Mouse (Mus musculus): ENCODE measurements around the gene Tert. TPM values are rescaled to one million over a fixed set of nuclear protein-coding genes. Genes with fewer than 3 reads are reported as not detected.
A peak's percentile ranks its signal among the peaks of the same experiment; 100 is the strongest.

The Tert gene
- polyA plus RNA-seq, 1 experiment from 2014 or later, result 6.4 TPM

DNA sequence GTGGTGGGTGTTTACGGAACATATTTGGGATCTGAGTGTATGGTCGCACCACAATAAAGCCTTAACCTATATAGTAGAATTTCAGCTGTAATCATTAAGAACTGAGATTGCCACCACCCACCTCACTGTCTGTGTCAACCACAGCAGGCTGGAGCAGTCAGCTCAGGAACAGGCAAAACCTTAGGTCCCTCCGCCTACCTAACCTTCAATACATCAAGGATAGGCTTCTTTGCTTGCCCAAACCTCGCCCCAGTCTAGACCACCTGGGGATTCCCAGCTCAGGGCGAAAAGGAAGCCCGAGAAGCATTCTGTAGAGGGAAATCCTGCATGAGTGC, 334 bp upstream of the Tert start:
- Histone ChIP-seq H3K4me2 (peak overlapping the region; percentile 90), H3K27me3 (no peaks in the 10 kb centered on the region), H3K4me3 (peak overlapping the region; percentile 51), H3K36me3 (peaks cover 5% of the 10 kb centered on the region; the same call in 1 of the 2 replicates), H3K27ac (replicated peaks) (no peak overlapping the region), H3K9me3 (no peaks in the 10 kb centered on the region), H3K4me1 (replicated peaks) (peaks cover 28% of the 10 kb centered on the region), H3K9ac (0 out of 2 replicates have a peak overlapping the region, but pooled peaks have one; percentile 65)
- peak; percentile 52 for ATAC-seq (ENCODE audit: low FRiP score, low read depth)
- 38% methylated on average over 6 of the region's 6 CpGs for WGBS

DNA sequence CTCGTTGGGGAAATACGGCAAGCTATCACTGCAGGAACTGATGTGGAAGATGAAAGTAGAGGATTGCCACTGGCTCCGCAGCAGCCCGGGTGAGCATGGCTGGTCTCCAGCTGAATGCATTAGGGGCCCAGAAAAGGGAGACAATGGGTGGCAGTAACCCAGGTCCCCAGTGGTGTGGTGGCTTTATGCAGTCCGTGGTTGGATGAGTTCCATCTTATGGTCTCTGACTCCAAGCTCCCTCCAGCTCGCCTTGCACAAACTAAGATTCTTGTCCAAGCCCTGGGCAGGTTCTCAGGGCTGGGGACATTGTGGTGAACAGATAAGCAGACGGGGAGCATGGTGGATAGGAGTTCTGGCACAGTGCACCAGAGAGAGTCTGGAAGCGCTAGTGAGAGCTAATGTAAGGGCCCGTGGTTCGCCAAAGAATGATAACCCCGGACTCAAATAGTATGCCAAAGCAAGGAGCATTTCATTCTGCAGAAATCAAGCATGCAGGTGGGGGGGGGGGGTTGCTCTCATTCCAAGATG, 1.9 kb downstream of the Tert start:
- no peak overlapping the region for H3K27ac ChIP-seq (replicated peaks)
- H3K4me2 ChIP-seq, result peak overlapping the region; percentile 12; the same call in 1 of the 2 replicates
- no peaks in the 10 kb centered on the region for H3K9me3 ChIP-seq
- 75% methylated on average over 11 of the region's 11 CpGs for WGBS
- no peaks in the 10 kb centered on the region for H3K27me3 ChIP-seq
- H3K4me1 ChIP-seq (replicated peaks), result peaks cover 28% of the 10 kb centered on the region
- no peak overlapping the region for H3K9ac ChIP-seq
- no peak overlapping the region for H3K4me3 ChIP-seq
- H3K36me3 ChIP-seq, result no peaks in the 10 kb centered on the region
- no peak for ATAC-seq (ENCODE audit: low FRiP score, low read depth)

DNA sequence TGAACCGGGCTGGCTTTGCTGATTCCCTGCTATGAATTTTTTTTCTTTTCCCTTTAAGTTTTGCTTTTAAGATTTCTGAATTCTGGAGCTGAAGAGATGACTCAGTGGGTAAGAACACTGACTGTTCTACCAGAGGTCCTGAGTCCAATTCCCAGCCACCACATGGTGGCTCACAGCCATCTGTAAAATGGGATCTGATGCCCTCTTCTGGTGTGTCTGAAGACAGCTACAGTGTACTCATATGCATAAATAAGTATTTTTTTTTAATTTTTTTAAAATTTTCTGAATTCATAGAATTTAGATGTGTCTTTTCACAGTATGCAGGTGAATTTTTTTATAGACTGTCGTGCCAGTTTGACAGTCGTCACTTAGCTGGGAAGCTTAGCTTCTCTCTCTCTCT, 5.1 kb downstream of the Tert start:
- ATAC-seq (ENCODE audit: low FRiP score, low read depth), result no peak
- peaks cover 24% of the 10 kb centered on the region for H3K4me1 ChIP-seq (replicated peaks)
- H3K4me3 ChIP-seq, result no peak overlapping the region
- H3K36me3 ChIP-seq, result peaks cover 13% of the 10 kb centered on the region
- no peaks in the 10 kb centered on the region for H3K27me3 ChIP-seq
- no peaks in the 10 kb centered on the region for H3K9me3 ChIP-seq
- WGBS, result 91% methylated on average over 3 of the region's 3 CpGs
- no peak overlapping the region for H3K9ac ChIP-seq
- no peak overlapping the region for H3K27ac ChIP-seq (replicated peaks)
- no peak overlapping the region for H3K4me2 ChIP-seq

DNA sequence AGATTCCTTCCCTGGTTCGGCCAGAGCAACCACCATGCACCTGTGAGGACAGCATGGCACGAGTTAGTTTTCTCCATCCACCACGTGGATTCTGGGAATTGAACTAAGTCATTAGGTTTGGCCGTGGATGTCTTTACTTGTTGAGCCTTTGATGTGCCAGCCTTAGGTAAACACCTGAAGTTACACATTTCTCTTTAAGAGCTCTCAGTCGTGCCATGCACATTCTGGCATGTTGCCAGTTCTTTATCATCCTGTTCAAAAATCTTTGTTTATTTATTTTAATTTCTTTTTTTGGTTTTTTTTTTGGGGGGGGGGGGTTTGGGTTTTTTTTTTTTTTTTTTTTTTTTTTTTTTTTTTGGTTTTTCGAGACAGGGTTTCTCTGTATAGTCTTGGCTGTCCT, 11.1 kb downstream of the Tert start:
- Histone ChIP-seq H3K27ac (replicated peaks) (no peak overlapping the region), H3K36me3 (peaks cover 13% of the 10 kb centered on the region), H3K4me3 (no peak overlapping the region), H3K4me1 (replicated peaks) (no peaks in the 10 kb centered on the region), H3K27me3 (no peaks in the 10 kb centered on the region), H3K4me2 (no peak overlapping the region), H3K9me3 (no peaks in the 10 kb centered on the region), H3K9ac (no peak overlapping the region)
- WGBS, result 87% methylated on average over 5 of the region's 6 CpGs
- no peak for ATAC-seq (ENCODE audit: low FRiP score, low read depth)

DNA sequence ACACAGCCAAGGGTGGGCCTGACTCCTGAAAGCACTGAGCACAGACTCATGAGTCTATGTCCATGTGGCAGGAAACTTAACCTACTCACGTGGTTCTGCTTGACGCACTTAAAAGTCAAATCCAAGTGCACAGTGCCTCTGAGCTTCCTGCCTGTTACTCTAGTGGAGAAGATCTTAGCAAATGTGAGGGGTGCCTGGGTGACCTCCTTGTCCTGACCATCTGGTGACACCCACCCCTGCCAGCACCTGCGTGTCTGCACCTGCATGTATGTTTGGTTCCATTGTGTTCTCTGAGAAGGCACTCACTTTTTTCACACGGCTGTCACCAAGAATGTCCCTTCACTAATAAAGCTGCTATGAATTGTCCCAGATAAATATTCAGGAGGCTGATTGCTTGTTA, 14.6 kb downstream of the Tert start:
- H3K27ac ChIP-seq (replicated peaks), result no peak overlapping the region
- no peaks in the 10 kb centered on the region for H3K9me3 ChIP-seq
- no peaks in the 10 kb centered on the region for H3K27me3 ChIP-seq
- H3K4me1 ChIP-seq (replicated peaks), result no peaks in the 10 kb centered on the region
- no peak overlapping the region for H3K4me3 ChIP-seq
- no peak overlapping the region for H3K9ac ChIP-seq
- no peak overlapping the region for H3K4me2 ChIP-seq
- WGBS, result 84% methylated on average over 4 of the region's 4 CpGs
- H3K36me3 ChIP-seq, result no peaks in the 10 kb centered on the region
- ATAC-seq (ENCODE audit: low FRiP score, low read depth), result no peak

DNA sequence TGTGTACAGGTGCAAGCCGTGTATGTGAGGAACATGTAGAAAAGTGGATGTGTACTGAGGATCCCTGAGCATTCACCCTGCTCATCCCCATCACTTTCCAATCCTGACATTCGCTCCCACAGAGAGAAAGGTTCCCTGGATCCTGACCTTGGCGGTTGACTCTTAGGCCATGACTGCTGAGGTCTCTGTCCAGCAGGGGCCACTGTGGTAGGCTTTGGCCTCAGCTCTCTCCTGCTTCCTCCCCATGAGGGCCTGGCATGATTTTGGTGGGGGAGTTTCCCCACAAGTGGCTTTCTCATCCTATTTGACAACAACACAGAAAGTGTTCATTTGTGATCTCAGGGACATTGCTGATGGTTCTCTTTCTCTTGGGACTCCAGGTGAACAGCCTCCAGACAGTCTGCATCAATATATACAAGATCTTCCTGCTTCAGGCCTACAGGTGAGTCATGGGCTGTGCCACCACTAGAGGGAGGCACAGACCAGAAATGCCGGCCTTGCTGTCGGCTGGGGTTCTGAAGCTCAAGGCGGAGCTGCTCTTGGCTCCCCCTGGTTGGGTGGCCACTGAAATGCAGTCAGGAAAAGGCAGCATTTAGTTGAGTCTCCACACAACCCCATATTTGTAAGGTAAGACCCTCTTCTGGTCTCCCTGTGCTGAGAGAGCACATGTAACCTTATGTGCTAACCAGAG, 19.8 kb downstream of the Tert start:
- Histone ChIP-seq H3K27me3 (no peaks in the 10 kb centered on the region), H3K9ac (no peak overlapping the region), H3K4me2 (no peak overlapping the region), H3K9me3 (no peaks in the 10 kb centered on the region), H3K27ac (replicated peaks) (no peak overlapping the region), H3K36me3 (peaks cover 11% of the 10 kb centered on the region; the same call in 1 of the 2 replicates), H3K4me1 (replicated peaks) (no peaks in the 10 kb centered on the region), H3K4me3 (no peak overlapping the region)
- peak; percentile 75; the same call in 1 of the 2 replicates for ATAC-seq (ENCODE audit: low FRiP score, low read depth)
- WGBS, result 46% methylated on average over 6 of the region's 6 CpGs

DNA sequence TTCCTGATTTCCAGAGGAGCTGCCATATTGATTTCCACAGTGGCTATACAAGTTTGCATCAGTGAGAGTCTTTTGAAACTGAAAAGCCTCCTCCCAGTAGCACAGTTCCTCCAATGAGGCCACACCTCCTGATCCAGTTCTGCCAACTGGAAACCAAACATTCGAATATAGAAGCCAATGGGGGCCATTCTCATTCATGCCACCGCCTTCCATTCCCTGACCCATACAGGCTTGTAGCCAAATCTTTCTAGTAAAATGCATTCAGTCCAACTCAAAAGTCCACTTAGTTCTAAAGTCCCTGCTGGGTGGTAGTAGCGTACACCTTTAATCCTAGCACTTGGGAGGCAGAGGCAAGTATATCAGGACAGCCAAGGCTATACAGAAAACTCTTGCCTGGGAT, 26.6 kb downstream of the Tert start:
- no peaks in the 10 kb centered on the region for H3K4me1 ChIP-seq (replicated peaks)
- no peak for ATAC-seq (ENCODE audit: low FRiP score, low read depth)
- no peak overlapping the region for H3K4me3 ChIP-seq
- peaks cover 11% of the 10 kb centered on the region; the same call in 1 of the 2 replicates for H3K36me3 ChIP-seq
- no peaks in the 10 kb centered on the region for H3K9me3 ChIP-seq
- no peaks in the 10 kb centered on the region for H3K27me3 ChIP-seq
- 91% methylated on average over 3 of the region's 3 CpGs for WGBS
- H3K9ac ChIP-seq, result no peak overlapping the region
- H3K4me2 ChIP-seq, result no peak overlapping the region
- no peak overlapping the region for H3K27ac ChIP-seq (replicated peaks)

DNA sequence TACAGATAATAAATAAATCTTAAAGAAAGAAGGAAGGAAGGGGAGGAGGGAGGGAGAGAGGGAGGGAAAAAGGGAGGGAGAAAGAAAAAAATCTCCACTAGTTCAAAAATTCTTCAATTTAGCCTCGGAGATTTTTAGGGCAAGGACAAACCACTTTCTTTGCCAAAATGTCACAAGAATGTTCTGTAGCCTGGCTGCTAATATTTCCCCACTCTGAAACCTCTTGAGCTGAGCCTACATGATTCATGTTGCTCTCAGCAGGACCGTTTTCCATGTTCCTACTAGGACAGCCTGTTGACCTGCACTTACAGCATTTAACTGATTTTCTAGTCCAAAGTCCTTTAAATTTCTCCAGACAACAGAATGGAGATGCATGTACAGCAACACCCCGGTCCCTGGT, 28.3 kb downstream of the Tert start:
- Histone ChIP-seq H3K4me3 (no peak overlapping the region), H3K4me2 (no peak overlapping the region), H3K4me1 (replicated peaks) (no peaks in the 10 kb centered on the region), H3K27ac (replicated peaks) (no peak overlapping the region), H3K27me3 (no peaks in the 10 kb centered on the region), H3K9me3 (no peaks in the 10 kb centered on the region), H3K9ac (no peak overlapping the region), H3K36me3 (0 out of 2 replicates have a peak, but pooled peaks cover 5% of the 10 kb centered on the region)
- no peak for ATAC-seq (ENCODE audit: low FRiP score, low read depth)
- 85% methylated on average over 3 of the region's 3 CpGs for WGBS

DNA sequence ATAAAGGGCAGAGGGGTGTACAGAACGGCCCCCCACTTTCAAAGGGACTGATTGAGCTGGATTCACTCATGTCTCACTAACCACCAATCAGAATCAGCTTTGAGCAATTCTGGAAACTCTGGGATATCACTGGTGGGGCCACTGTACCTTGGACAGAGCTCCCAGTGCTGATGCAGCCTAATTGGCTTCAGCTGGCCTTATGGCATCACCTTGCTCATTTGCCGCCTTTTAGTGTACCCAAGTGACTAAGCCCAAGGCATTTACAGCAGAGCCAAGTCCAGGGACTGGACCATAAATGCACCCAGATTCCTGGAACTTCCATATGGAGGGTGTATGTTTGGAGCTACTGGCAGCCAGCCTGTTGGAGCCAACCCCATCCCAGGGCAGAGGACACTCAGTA, 32.2 kb downstream of the Tert start:
- 44% methylated on average over 2 of the region's 2 CpGs for WGBS

DNA sequence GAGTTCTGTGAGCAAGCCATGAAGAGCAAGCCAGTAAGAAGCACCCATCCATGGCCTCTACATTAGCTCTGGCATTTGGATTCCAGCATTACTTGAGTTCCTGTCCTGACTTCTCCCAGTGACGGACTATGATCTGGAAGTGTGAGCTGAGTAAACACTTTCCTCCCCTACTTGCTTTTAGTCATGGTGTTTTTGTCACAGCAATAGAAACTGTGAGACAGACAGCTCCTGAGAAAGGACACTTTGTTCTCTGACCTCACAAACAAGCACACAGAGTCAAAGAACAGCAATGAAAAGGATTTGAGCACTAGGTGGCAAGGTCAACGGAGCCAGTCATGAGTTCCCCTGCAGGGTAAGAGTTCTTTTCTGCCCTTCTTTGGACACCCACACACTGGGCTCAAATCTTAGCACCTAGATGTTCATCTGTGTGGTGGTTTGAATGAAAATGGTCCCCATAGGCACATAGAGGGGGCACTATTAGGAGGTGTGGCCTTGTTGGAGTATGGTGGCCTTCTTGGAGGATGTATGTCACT, 33.5 kb downstream of the Tert start:
- no peaks in the 10 kb centered on the region for H3K27me3 ChIP-seq
- 60% methylated on average over 2 of the region's 2 CpGs for WGBS
- H3K27ac ChIP-seq (replicated peaks), result no peak overlapping the region
- no peak overlapping the region for H3K4me2 ChIP-seq
- H3K4me1 ChIP-seq (replicated peaks), result no peaks in the 10 kb centered on the region
- no peaks in the 10 kb centered on the region for H3K36me3 ChIP-seq
- no peak for ATAC-seq (ENCODE audit: low FRiP score, low read depth)
- no peak overlapping the region for H3K9ac ChIP-seq
- H3K4me3 ChIP-seq, result no peak overlapping the region
- H3K9me3 ChIP-seq, result no peaks in the 10 kb centered on the region

More for the DNA sequence above, 32.2 kb downstream of the Tert start:
- no peak for ATAC-seq (ENCODE audit: low FRiP score, low read depth)
- Histone ChIP-seq H3K9ac (no peak overlapping the region), H3K4me3 (no peak overlapping the region), H3K27ac (replicated peaks) (no peak overlapping the region), H3K36me3 (no peaks in the 10 kb centered on the region), H3K4me2 (no peak overlapping the region), H3K27me3 (no peaks in the 10 kb centered on the region), H3K9me3 (no peaks in the 10 kb centered on the region), H3K4me1 (replicated peaks) (no peaks in the 10 kb centered on the region)

DNA sequence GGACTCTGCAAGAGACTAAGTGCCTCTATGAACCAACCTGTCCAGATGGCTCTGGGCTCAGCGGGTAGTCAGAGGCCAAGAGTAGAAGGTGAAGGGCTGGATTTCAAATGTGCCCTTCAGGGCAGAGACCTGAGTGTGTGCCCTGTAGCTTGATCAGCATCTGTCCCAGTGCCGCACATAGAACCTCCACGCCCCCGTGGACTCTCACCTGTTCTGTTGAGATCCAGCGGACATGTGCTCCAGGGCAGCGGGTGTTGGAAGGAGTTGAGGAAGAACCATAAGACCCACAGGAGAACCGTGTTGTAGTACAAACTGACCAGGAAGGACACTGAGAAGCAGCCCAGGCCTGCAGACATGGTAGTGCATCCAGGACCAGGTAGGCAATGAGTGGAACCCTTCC, 48.5 kb downstream of the Tert start:
- no peak overlapping the region for H3K4me2 ChIP-seq
- no peak overlapping the region for H3K9ac ChIP-seq
- WGBS, result 91% methylated on average over 7 of the region's 7 CpGs
- H3K9me3 ChIP-seq, result no peaks in the 10 kb centered on the region
- no peaks in the 10 kb centered on the region for H3K27me3 ChIP-seq
- H3K36me3 ChIP-seq, result no peaks in the 10 kb centered on the region
- no peaks in the 10 kb centered on the region for H3K4me1 ChIP-seq (replicated peaks)
- H3K4me3 ChIP-seq, result no peak overlapping the region
- ATAC-seq (ENCODE audit: low FRiP score, low read depth), result no peak
- H3K27ac ChIP-seq (replicated peaks), result no peak overlapping the region

DNA sequence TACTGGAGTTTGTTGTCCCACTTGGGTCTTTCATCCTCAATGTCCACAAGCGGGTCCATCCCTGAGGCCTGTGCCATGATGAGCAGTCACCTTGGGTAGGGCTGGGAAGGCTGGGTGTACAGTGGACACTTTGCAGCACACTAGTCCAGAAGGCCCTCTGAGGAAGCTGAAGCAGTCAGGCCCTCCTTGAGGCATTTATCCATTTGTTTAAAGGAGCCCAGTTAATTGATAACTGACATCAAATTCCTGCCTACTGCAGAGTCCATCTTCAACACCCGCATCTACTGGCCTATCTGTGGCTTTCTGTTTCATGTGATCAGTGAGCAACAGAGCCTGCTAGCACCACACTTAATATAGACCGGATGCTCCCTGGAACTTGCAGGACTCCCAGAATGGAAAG, 51.1 kb downstream of the Tert start, which contains the start of gene Slc6a18:
Gene Slc6a18, minus strand, starts transcription at position 171 of the 400 bp plus-strand sequence.
- no peak for ATAC-seq (ENCODE audit: low FRiP score, low read depth)
- Histone ChIP-seq H3K36me3 (no peaks in the 10 kb centered on the region), H3K4me2 (no peak within 1 kb of the TSS), H3K4me1 (replicated peaks) (no peaks in the 10 kb centered on the region), H3K9me3 (no peaks in the 10 kb centered on the region), H3K27me3 (no peaks in the 10 kb centered on the region), H3K4me3 (no peak within 1 kb of the TSS), H3K9ac (no peak within 1 kb of the TSS), H3K27ac (replicated peaks) (no peak within 1 kb of the TSS)
- 88% methylated on average over 3 of the region's 3 CpGs for WGBS
